Mouse (Mus musculus) G1E (cell line): ENCODE results near the gene Irs1.

ENCODE experiments used
- CTCF ChIP-seq: IDR thresholded peaks from 2 replicates; pipeline ENCODE4 v1.5.1; 2012; ENCODE audit warnings: low read depth, low read length, inconsistent platforms, mixed read lengths
- TAL1 ChIP-seq: conservative IDR thresholded peaks from 2 replicates; pipeline ENCODE4 v1.6.1; 2012; ENCODE audit warnings: low read depth, low read length, inconsistent platforms, mixed read lengths

DNA sequence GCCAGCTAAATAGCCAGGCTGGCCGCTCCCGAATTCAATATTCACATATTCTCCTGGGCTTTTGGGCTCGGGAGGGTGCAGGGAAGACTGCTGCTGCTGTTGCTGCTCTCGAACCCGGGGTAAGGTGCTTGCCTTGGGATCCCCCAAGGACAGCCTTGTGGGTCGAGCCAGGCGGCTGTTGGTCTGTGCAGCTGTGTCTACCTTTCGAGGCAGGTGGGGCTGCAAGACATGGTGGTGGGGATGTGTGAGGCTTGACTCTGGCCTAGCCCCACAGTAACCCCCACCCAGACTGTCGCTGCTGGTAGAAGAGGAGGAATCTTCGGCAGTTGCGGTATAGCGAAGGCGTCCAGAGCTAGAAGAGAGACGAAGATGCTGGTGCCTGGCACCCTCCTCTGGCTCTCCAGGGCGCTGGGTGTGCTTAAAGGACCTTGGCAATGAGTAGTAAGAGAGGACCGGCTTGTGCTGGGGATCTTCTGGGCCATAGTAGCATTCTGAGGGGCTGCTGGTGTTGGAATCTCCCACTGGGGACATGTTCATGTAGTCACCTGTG is 3.4 kb downstream of the Irs1 start:
- no peak for TF ChIP-seq CTCF
- no peak for TF ChIP-seq TAL1
